Mouse (Mus musculus): ENCODE measurements around the gene Smad1. TPM values are rescaled to one million over a fixed set of nuclear protein-coding genes. Genes with fewer than 3 reads are reported as not detected.

The Smad1 gene
- polyA plus RNA-seq, 1 experiment from 2014 or later, result 26.1 TPM

DNA sequence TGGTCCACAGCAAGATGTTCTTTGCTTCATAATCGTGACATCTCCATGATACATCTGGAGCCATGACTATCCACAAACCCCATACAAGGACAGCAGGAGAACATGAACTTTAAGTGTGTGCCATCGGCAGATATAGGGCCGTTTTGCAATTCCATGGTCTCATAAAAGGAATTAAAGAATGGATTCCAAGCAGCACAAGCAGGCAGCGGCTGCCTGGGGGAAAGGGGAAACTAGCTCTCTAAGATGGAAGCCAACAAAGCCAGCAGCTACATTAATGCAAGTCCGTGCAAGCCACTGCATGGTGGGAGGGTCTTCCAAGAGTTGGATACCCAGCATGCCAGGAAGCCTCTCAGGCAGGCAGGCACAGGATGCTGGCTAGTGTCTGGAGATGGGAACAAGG is 74.4 kb downstream of the Smad1 start:
- no peak for ATAC-seq (ENCODE audit: insufficient number of reproducible peaks, insufficient read depth, low FRiP score, low read depth)
- Histone ChIP-seq H3K27ac (replicated peaks in 1 of 2; ENCODE audit: control insufficient read depth in 1 of 2, insufficient read depth in 1 of 2, low read depth in 2 of 2, low read length in 2 of 2) (no peak overlapping the region), H3K4me1 (ENCODE audit: control insufficient read depth in 2 of 2, insufficient read depth in 2 of 2, low read length in 2 of 2) (peaks cover 0 to 2% of the 10 kb centered on the region in 2 experiments; a peak in 3 of 4 replicates), H3K4me2 (ENCODE audit: low read length) (no peak overlapping the region), H3K27me3 (ENCODE audit: control insufficient read depth, insufficient read depth, low read length) (no peaks in the 10 kb centered on the region), H3K36me3 (ENCODE audit: control insufficient read depth, insufficient read depth, low read length) (no peaks in the 10 kb centered on the region), H3K9me3 (ENCODE audit: control insufficient read depth, low read length) (no peaks in the 10 kb centered on the region), H3K4me3 (ENCODE audit: control insufficient read depth in 1 of 2, insufficient read depth in 1 of 2, low read depth in 1 of 2, low read length in 2 of 2) (no peak overlapping the region), H3K9ac (ENCODE audit: low read length) (no peak overlapping the region)
- WGBS, result 77% methylated on average over 5 of the region's 5 CpGs

DNA sequence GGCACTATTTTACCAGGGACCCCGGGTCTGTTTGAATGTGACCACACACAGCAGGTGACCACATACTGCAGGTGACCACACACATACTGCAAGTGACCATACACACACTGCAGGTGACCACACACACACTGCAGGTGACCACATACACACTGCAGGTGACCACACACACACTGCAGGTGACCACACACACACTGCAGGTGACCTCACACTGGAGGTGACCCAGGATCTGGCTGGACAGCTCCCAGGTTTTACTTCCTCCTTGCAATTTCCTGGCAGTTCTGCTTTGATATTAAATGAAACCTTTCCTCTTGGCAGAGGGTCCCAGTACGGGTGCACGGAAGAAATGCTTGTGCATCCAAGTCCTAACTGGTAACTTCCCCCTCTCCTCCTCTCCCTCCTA is 75.3 kb downstream of the Smad1 start:
- Histone ChIP-seq H3K9ac (ENCODE audit: low read length) (no peak overlapping the region), H3K9me3 (ENCODE audit: control insufficient read depth, low read length) (no peaks in the 10 kb centered on the region), H3K4me2 (ENCODE audit: low read length) (no peak overlapping the region), H3K4me1 (ENCODE audit: control insufficient read depth in 2 of 2, insufficient read depth in 2 of 2, low read length in 2 of 2) (peaks cover 0 to 2% of the 10 kb centered on the region in 2 experiments; a peak in 3 of 4 replicates), H3K27ac (replicated peaks in 1 of 2; ENCODE audit: control insufficient read depth in 1 of 2, insufficient read depth in 1 of 2, low read depth in 2 of 2, low read length in 2 of 2) (no peak overlapping the region), H3K27me3 (ENCODE audit: control insufficient read depth, insufficient read depth, low read length) (no peaks in the 10 kb centered on the region), H3K4me3 (ENCODE audit: control insufficient read depth in 1 of 2, insufficient read depth in 1 of 2, low read depth in 1 of 2, low read length in 2 of 2) (no peak overlapping the region), H3K36me3 (ENCODE audit: control insufficient read depth, insufficient read depth, low read length) (no peaks in the 10 kb centered on the region)
- no peak for ATAC-seq (ENCODE audit: insufficient number of reproducible peaks, insufficient read depth, low FRiP score, low read depth)
- 58% methylated on average over 3 of the region's 3 CpGs for WGBS

DNA sequence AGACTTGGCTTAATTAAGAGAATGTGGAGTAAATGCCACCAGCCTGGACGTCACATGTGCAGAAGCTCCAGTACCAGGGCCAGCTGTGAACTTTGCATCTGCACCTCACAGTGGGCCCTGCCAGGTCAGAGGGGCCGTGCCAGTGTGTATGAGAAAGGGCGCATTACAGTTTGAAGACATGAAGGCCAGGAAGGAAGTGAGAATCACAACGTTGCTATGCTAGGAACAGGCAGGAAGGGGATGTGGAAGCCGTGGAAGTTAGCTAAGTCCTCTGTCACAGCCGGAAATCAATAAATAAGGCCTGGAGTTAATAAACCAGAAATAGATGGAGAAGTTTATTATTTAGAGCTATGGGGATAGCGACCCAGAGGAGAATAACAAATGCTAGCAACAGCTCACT is 76.2 kb downstream of the Smad1 start:
- H3K36me3 ChIP-seq (ENCODE audit: control insufficient read depth, insufficient read depth, low read length), result no peaks in the 10 kb centered on the region
- H3K4me1 ChIP-seq (ENCODE audit: control insufficient read depth in 2 of 2, insufficient read depth in 2 of 2, low read length in 2 of 2), result peaks cover 0 to 2% of the 10 kb centered on the region in 2 experiments; a peak in 3 of 4 replicates
- no peak overlapping the region for H3K4me3 ChIP-seq (ENCODE audit: control insufficient read depth in 1 of 2, insufficient read depth in 1 of 2, low read depth in 1 of 2, low read length in 2 of 2)
- H3K9ac ChIP-seq (ENCODE audit: low read length), result no peak overlapping the region
- no peak for ATAC-seq (ENCODE audit: insufficient number of reproducible peaks, insufficient read depth, low FRiP score, low read depth)
- H3K4me2 ChIP-seq (ENCODE audit: low read length), result no peak overlapping the region
- H3K27ac ChIP-seq (replicated peaks in 1 of 2; ENCODE audit: control insufficient read depth in 1 of 2, insufficient read depth in 1 of 2, low read depth in 2 of 2, low read length in 2 of 2), result peak overlapping the region; percentile 28 to 60; a peak in 2 of 4 replicates
- no peaks in the 10 kb centered on the region for H3K27me3 ChIP-seq (ENCODE audit: control insufficient read depth, insufficient read depth, low read length)
- no peaks in the 10 kb centered on the region for H3K9me3 ChIP-seq (ENCODE audit: control insufficient read depth, low read length)
- WGBS, result 63% methylated on average over 7 of the region's 7 CpGs

DNA sequence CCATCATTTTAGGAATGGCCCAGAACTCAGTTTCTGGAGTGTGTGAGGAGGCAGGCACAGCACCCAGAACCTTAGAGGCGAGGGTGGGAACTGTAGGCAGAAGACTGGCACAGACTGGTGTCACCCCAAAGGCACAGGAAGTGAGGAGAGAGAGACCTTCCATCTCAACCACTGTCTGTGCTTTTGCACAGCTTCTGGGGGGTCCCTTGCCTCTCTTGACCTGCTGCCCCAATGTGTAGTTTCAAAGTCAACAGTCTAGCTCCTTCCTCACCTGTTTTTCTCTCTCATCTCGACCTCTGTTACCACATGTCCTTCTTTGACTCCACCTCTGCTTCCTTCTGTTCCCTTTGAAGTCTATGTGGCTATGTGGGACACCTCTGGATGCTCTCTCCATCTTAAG is 88.5 kb downstream of the Smad1 start:
- H3K9me3 ChIP-seq (ENCODE audit: control insufficient read depth, low read length), result no peaks in the 10 kb centered on the region
- ATAC-seq (ENCODE audit: insufficient number of reproducible peaks, insufficient read depth, low FRiP score, low read depth), result no peak
- 65% methylated on average over 2 of the region's 2 CpGs for WGBS
- H3K36me3 ChIP-seq (ENCODE audit: control insufficient read depth, insufficient read depth, low read length), result no peaks in the 10 kb centered on the region
- no peak overlapping the region for H3K4me3 ChIP-seq (ENCODE audit: control insufficient read depth in 1 of 2, insufficient read depth in 1 of 2, low read depth in 1 of 2, low read length in 2 of 2)
- no peaks in the 10 kb centered on the region for H3K27me3 ChIP-seq (ENCODE audit: control insufficient read depth, insufficient read depth, low read length)
- H3K4me1 ChIP-seq (ENCODE audit: control insufficient read depth in 2 of 2, insufficient read depth in 2 of 2, low read length in 2 of 2), result no peaks in the 10 kb centered on the region
- H3K4me2 ChIP-seq (ENCODE audit: low read length), result no peak overlapping the region
- no peak overlapping the region for H3K9ac ChIP-seq (ENCODE audit: low read length)
- no peak overlapping the region for H3K27ac ChIP-seq (replicated peaks in 1 of 2; ENCODE audit: control insufficient read depth in 1 of 2, insufficient read depth in 1 of 2, low read depth in 2 of 2, low read length in 2 of 2)

DNA sequence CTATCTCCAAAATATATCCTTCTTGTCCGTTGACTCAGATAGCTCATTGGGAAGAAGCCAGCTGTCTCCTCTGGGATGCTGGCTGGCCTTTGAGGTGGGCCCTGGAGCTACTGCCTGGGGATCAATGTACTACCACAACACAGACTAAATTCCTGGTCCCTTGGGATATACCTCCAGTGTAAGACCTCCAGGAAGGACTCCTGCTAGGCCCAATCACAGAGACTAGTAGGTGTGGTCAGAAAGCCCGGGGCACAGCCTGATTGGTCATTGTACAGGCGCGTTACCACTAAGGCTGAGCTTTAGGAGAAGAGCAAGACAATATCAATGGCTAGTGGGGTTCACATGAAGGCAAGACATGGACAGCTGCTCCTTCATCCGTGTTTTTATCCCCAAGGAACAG is 93.4 kb downstream of the Smad1 start:
- Histone ChIP-seq H3K36me3 (ENCODE audit: control insufficient read depth, insufficient read depth, low read length) (no peaks in the 10 kb centered on the region), H3K4me2 (ENCODE audit: low read length) (no peak overlapping the region), H3K4me1 (ENCODE audit: control insufficient read depth in 2 of 2, insufficient read depth in 2 of 2, low read length in 2 of 2) (peaks cover 2 to 3% of the 10 kb centered on the region in 2 experiments; a peak in 1 of 4 replicates), H3K9ac (ENCODE audit: low read length) (no peak overlapping the region), H3K27me3 (ENCODE audit: control insufficient read depth, insufficient read depth, low read length) (no peaks in the 10 kb centered on the region), H3K4me3 (ENCODE audit: control insufficient read depth in 1 of 2, insufficient read depth in 1 of 2, low read depth in 1 of 2, low read length in 2 of 2) (no peak overlapping the region), H3K27ac (replicated peaks in 1 of 2; ENCODE audit: control insufficient read depth in 1 of 2, insufficient read depth in 1 of 2, low read depth in 2 of 2, low read length in 2 of 2) (no peak overlapping the region), H3K9me3 (ENCODE audit: control insufficient read depth, low read length) (no peaks in the 10 kb centered on the region)
- no peak for ATAC-seq (ENCODE audit: insufficient number of reproducible peaks, insufficient read depth, low FRiP score, low read depth)
- 65% methylated on average over 5 of the region's 5 CpGs for WGBS

DNA sequence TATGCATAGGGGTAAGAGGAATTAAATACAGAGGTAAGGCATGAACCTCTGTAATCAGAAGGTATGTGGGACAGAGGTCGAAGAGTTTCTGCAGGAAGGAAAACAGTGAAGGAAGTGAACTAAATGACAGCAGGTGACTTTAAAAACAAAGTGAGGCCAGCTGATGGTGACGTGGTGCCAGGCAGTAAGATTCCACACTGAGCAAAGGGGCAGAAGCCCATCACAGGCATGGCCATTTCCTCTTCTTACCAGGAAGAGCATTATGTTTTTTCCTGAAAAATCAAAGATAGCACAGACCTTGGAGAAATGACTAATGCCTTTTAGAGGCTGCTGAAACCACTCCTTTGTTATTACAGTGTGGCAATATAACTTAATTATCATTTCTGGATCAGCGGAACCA is 97.8 kb downstream of the Smad1 start:
- no peaks in the 10 kb centered on the region for H3K27me3 ChIP-seq (ENCODE audit: control insufficient read depth, insufficient read depth, low read length)
- no peak for ATAC-seq (ENCODE audit: insufficient number of reproducible peaks, insufficient read depth, low FRiP score, low read depth)
- WGBS, result 67% methylated on average over 3 of the region's 3 CpGs
- H3K9me3 ChIP-seq (ENCODE audit: control insufficient read depth, low read length), result no peaks in the 10 kb centered on the region
- no peak overlapping the region for H3K4me2 ChIP-seq (ENCODE audit: low read length)
- H3K36me3 ChIP-seq (ENCODE audit: control insufficient read depth, insufficient read depth, low read length), result no peaks in the 10 kb centered on the region
- H3K4me1 ChIP-seq (ENCODE audit: control insufficient read depth in 2 of 2, insufficient read depth in 2 of 2, low read length in 2 of 2), result peaks cover 2 to 3% of the 10 kb centered on the region in 2 experiments; a peak in 1 of 4 replicates
- no peak overlapping the region for H3K9ac ChIP-seq (ENCODE audit: low read length)
- no peak overlapping the region for H3K27ac ChIP-seq (replicated peaks in 1 of 2; ENCODE audit: control insufficient read depth in 1 of 2, insufficient read depth in 1 of 2, low read depth in 2 of 2, low read length in 2 of 2)
- no peak overlapping the region for H3K4me3 ChIP-seq (ENCODE audit: control insufficient read depth in 1 of 2, insufficient read depth in 1 of 2, low read depth in 1 of 2, low read length in 2 of 2)

DNA sequence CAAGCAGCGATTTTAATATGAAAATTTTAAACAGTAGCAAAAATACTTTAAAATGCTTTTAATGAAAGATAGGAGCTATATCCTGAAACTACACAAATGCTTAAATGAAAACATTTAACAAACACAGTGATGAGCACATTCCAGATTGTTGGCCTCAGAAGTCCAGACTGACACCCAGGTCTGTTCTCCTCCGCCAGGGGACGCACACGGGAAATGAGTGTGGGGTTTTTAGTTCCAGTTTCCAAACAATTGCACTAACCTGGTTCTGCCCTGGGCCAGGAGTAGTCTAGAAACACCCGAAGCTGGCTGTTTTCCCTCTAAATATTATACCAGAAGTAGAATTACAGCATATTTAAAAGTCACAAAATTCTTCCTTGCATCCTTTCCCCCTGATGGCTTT is 99.6 kb downstream of the Smad1 start:
- H3K4me2 ChIP-seq (ENCODE audit: low read length), result no peak overlapping the region
- ATAC-seq (ENCODE audit: insufficient number of reproducible peaks, insufficient read depth, low FRiP score, low read depth), result no peak
- peaks cover 2 to 12% of the 10 kb centered on the region in 2 experiments; a peak in 3 of 4 replicates for H3K4me1 ChIP-seq (ENCODE audit: control insufficient read depth in 2 of 2, insufficient read depth in 2 of 2, low read length in 2 of 2)
- no peaks in the 10 kb centered on the region for H3K9me3 ChIP-seq (ENCODE audit: control insufficient read depth, low read length)
- H3K4me3 ChIP-seq (ENCODE audit: control insufficient read depth in 1 of 2, insufficient read depth in 1 of 2, low read depth in 1 of 2, low read length in 2 of 2), result no peak overlapping the region
- no peak overlapping the region for H3K9ac ChIP-seq (ENCODE audit: low read length)
- WGBS, result 81% methylated on average over 5 of the region's 5 CpGs
- no peaks in the 10 kb centered on the region for H3K27me3 ChIP-seq (ENCODE audit: control insufficient read depth, insufficient read depth, low read length)
- no peak overlapping the region for H3K27ac ChIP-seq (replicated peaks in 1 of 2; ENCODE audit: control insufficient read depth in 1 of 2, insufficient read depth in 1 of 2, low read depth in 2 of 2, low read length in 2 of 2)
- no peaks in the 10 kb centered on the region for H3K36me3 ChIP-seq (ENCODE audit: control insufficient read depth, insufficient read depth, low read length)

DNA sequence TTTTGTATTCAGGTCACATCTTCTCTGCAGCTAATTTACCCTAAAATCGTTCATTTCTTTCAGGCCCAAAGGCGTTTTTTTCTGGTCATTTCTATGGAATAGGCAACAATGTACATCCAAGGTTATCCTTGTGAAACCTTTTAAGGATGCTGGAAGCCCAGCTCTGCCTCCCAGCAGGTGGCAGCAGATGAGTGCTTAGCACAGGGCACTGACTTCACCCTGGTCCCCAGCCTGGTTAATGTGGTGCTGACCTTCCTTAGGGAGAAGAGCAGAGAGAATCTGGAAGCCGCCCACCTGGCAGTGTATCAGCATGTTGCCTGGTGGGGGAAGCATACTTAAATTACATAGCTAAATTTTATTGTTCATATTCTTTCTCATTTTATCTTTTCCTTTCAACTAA is 101.6 kb downstream of the Smad1 start:
- no peak overlapping the region for H3K9ac ChIP-seq (ENCODE audit: low read length)
- H3K36me3 ChIP-seq (ENCODE audit: control insufficient read depth, insufficient read depth, low read length), result no peaks in the 10 kb centered on the region
- H3K4me2 ChIP-seq (ENCODE audit: low read length), result no peak overlapping the region
- 32% methylated on average over 3 of the region's 3 CpGs for WGBS
- ATAC-seq (ENCODE audit: insufficient number of reproducible peaks, insufficient read depth, low FRiP score, low read depth), result no peak
- H3K4me3 ChIP-seq (ENCODE audit: control insufficient read depth in 1 of 2, insufficient read depth in 1 of 2, low read depth in 1 of 2, low read length in 2 of 2), result no peak overlapping the region
- H3K4me1 ChIP-seq (ENCODE audit: control insufficient read depth in 2 of 2, insufficient read depth in 2 of 2, low read length in 2 of 2), result peaks cover 4 to 23% of the 10 kb centered on the region in 2 experiments
- no peaks in the 10 kb centered on the region for H3K9me3 ChIP-seq (ENCODE audit: control insufficient read depth, low read length)
- H3K27me3 ChIP-seq (ENCODE audit: control insufficient read depth, insufficient read depth, low read length), result no peaks in the 10 kb centered on the region
- H3K27ac ChIP-seq (replicated peaks in 1 of 2; ENCODE audit: control insufficient read depth in 1 of 2, insufficient read depth in 1 of 2, low read depth in 2 of 2, low read length in 2 of 2), result no peak overlapping the region
